Mouse (Mus musculus): ENCODE measurements around the gene Dscam. TPM values are rescaled to one million over a fixed set of nuclear protein-coding genes. Genes with fewer than 3 reads are reported as not detected.

The Dscam gene
- polyA plus RNA-seq, 1 experiment from 2014 or later: 0.81 TPM

- no peak overlapping the region for H3K4me3 ChIP-seq (ENCODE audit: low read depth, low read length)
- H3K27me3 ChIP-seq (ENCODE audit: control insufficient read depth, insufficient read depth, low read length): no peaks in the 10 kb centered on the region
- ATAC-seq (replicated peaks; ENCODE audit: insufficient number of reproducible peaks, low FRiP score, low TSS enrichment, low read depth) (no peak), DNase-seq (ENCODE audit: low spot score) (peak; percentile 44)
- H3K4me1 ChIP-seq (ENCODE audit: control insufficient read depth, insufficient read depth, low read length): no peaks in the 10 kb centered on the region
- 3% methylated on average over 2 of the region's 2 CpGs for WGBS
- H3K27ac ChIP-seq (replicated peaks; ENCODE audit: low read depth, low read length): no peak overlapping the region
- H3K9ac ChIP-seq (replicated peaks; ENCODE audit: low read length): no peak overlapping the region
- H3K36me3 ChIP-seq (replicated peaks; ENCODE audit: control insufficient read depth, insufficient read depth, low read depth, low read length): no peaks in the 10 kb centered on the region
- no peaks in the 10 kb centered on the region for H3K9me3 ChIP-seq (replicated peaks; ENCODE audit: control insufficient read depth, low read length)
- H3K4me2 ChIP-seq (ENCODE audit: low read depth, low read length): no peak overlapping the region
These were observed 452.3 kb downstream of the Dscam start for GRCm38 (mm10) chr16:96718221-96718620.

GRCm38 (mm10) chr16:96716633-96717032 lies 453.9 kb downstream of the Dscam start:
- Histone ChIP-seq H3K4me1 (ENCODE audit: control insufficient read depth, insufficient read depth, low read length) (no peaks in the 10 kb centered on the region), H3K9ac (replicated peaks; ENCODE audit: low read length) (no peak overlapping the region), H3K4me2 (ENCODE audit: low read depth, low read length) (no peak overlapping the region), H3K36me3 (replicated peaks; ENCODE audit: control insufficient read depth, insufficient read depth, low read depth, low read length) (no peaks in the 10 kb centered on the region), H3K27ac (replicated peaks; ENCODE audit: low read depth, low read length) (no peak overlapping the region), H3K27me3 (ENCODE audit: control insufficient read depth, insufficient read depth, low read length) (no peaks in the 10 kb centered on the region), H3K4me3 (ENCODE audit: low read depth, low read length) (no peak overlapping the region), H3K9me3 (replicated peaks; ENCODE audit: control insufficient read depth, low read length) (no peaks in the 10 kb centered on the region)
- no peak for DNase-seq (ENCODE audit: low spot score)
- ATAC-seq (replicated peaks; ENCODE audit: insufficient number of reproducible peaks, low FRiP score, low TSS enrichment, low read depth): no peak
- 85% methylated on average over 2 of the region's 2 CpGs for WGBS

- H3K27ac ChIP-seq (replicated peaks; ENCODE audit: low read depth, low read length): no peak overlapping the region
- H3K36me3 ChIP-seq (replicated peaks; ENCODE audit: control insufficient read depth, insufficient read depth, low read depth, low read length): no peaks in the 10 kb centered on the region
- no peaks in the 10 kb centered on the region for H3K27me3 ChIP-seq (ENCODE audit: control insufficient read depth, insufficient read depth, low read length)
- peak; percentile 72 for DNase-seq (ENCODE audit: low spot score)
- no peak overlapping the region for H3K9ac ChIP-seq (replicated peaks; ENCODE audit: low read length)
- ATAC-seq (replicated peaks; ENCODE audit: insufficient number of reproducible peaks, low FRiP score, low TSS enrichment, low read depth): no peak
- H3K9me3 ChIP-seq (replicated peaks; ENCODE audit: control insufficient read depth, low read length): no peaks in the 10 kb centered on the region
- H3K4me2 ChIP-seq (ENCODE audit: low read depth, low read length): no peak overlapping the region
- 50% methylated on average over 4 of the region's 4 CpGs for WGBS
- H3K4me1 ChIP-seq (ENCODE audit: control insufficient read depth, insufficient read depth, low read length): no peaks in the 10 kb centered on the region
- H3K4me3 ChIP-seq (ENCODE audit: low read depth, low read length): no peak overlapping the region
These were observed 458.6 kb downstream of the Dscam start for GRCm38 (mm10) chr16:96711935-96712334.

GRCm38 (mm10) chr16:96700551-96700950 lies 470.0 kb downstream of the Dscam start:
- WGBS: 71% methylated on average over 3 of the region's 3 CpGs
- no peak overlapping the region for H3K9ac ChIP-seq (replicated peaks; ENCODE audit: low read length)
- no peak for ATAC-seq (replicated peaks; ENCODE audit: insufficient number of reproducible peaks, low FRiP score, low TSS enrichment, low read depth)

GRCm38 (mm10) chr16:96695882-96696281 lies 474.7 kb downstream of the Dscam start:
- 83% methylated on average over 4 of the region's 4 CpGs for WGBS
- Histone ChIP-seq H3K36me3 (replicated peaks; ENCODE audit: control insufficient read depth, insufficient read depth, low read depth, low read length) (no peaks in the 10 kb centered on the region), H3K27me3 (ENCODE audit: control insufficient read depth, insufficient read depth, low read length) (no peaks in the 10 kb centered on the region), H3K4me1 (ENCODE audit: control insufficient read depth, insufficient read depth, low read length) (no peaks in the 10 kb centered on the region), H3K4me3 (ENCODE audit: low read depth, low read length) (no peak overlapping the region), H3K4me2 (ENCODE audit: low read depth, low read length) (no peak overlapping the region), H3K27ac (replicated peaks; ENCODE audit: low read depth, low read length) (no peak overlapping the region), H3K9ac (replicated peaks; ENCODE audit: low read length) (no peak overlapping the region), H3K9me3 (replicated peaks; ENCODE audit: control insufficient read depth, low read length) (no peaks in the 10 kb centered on the region)
- DNase-seq (ENCODE audit: low spot score) (no peak), ATAC-seq (replicated peaks; ENCODE audit: insufficient number of reproducible peaks, low FRiP score, low TSS enrichment, low read depth) (no peak)

More at GRCm38 (mm10) chr16:96700551-96700950, 470.0 kb downstream of the Dscam start:
- Histone ChIP-seq H3K4me2 (ENCODE audit: low read depth, low read length) (no peak overlapping the region), H3K36me3 (replicated peaks; ENCODE audit: control insufficient read depth, insufficient read depth, low read depth, low read length) (no peaks in the 10 kb centered on the region), H3K27me3 (ENCODE audit: control insufficient read depth, insufficient read depth, low read length) (no peaks in the 10 kb centered on the region), H3K27ac (replicated peaks; ENCODE audit: low read depth, low read length) (no peak overlapping the region), H3K4me1 (ENCODE audit: control insufficient read depth, insufficient read depth, low read length) (no peaks in the 10 kb centered on the region), H3K4me3 (ENCODE audit: low read depth, low read length) (no peak overlapping the region), H3K9me3 (replicated peaks; ENCODE audit: control insufficient read depth, low read length) (no peaks in the 10 kb centered on the region)
- no peak for DNase-seq (ENCODE audit: low spot score)

GRCm38 (mm10) chr16:96691576-96691975 lies 479.0 kb downstream of the Dscam start:
- Histone ChIP-seq H3K27ac (replicated peaks; ENCODE audit: low read depth, low read length) (no peak overlapping the region), H3K36me3 (replicated peaks; ENCODE audit: control insufficient read depth, insufficient read depth, low read depth, low read length) (no peaks in the 10 kb centered on the region), H3K4me2 (ENCODE audit: low read depth, low read length) (no peak overlapping the region), H3K4me1 (ENCODE audit: control insufficient read depth, insufficient read depth, low read length) (no peaks in the 10 kb centered on the region), H3K9me3 (replicated peaks; ENCODE audit: control insufficient read depth, low read length) (no peaks in the 10 kb centered on the region), H3K27me3 (ENCODE audit: control insufficient read depth, insufficient read depth, low read length) (no peaks in the 10 kb centered on the region), H3K4me3 (ENCODE audit: low read depth, low read length) (no peak overlapping the region), H3K9ac (replicated peaks; ENCODE audit: low read length) (no peak overlapping the region)
- DNase-seq (ENCODE audit: low spot score) (no peak), ATAC-seq (replicated peaks; ENCODE audit: insufficient number of reproducible peaks, low FRiP score, low TSS enrichment, low read depth) (no peak)
- WGBS: 86% methylated on average over 6 of the region's 6 CpGs

GRCm38 (mm10) chr16:96690052-96690451 lies 480.5 kb downstream of the Dscam start:
- H3K27ac ChIP-seq (replicated peaks; ENCODE audit: low read depth, low read length): no peak overlapping the region

GRCm38 (mm10) chr16:96689419-96689818 lies 481.1 kb downstream of the Dscam start:
- no peaks in the 10 kb centered on the region for H3K27me3 ChIP-seq (ENCODE audit: control insufficient read depth, insufficient read depth, low read length)
- H3K36me3 ChIP-seq (replicated peaks; ENCODE audit: control insufficient read depth, insufficient read depth, low read depth, low read length): no peaks in the 10 kb centered on the region
- DNase-seq (ENCODE audit: low spot score) (no peak), ATAC-seq (replicated peaks; ENCODE audit: insufficient number of reproducible peaks, low FRiP score, low TSS enrichment, low read depth) (no peak)
- no peak overlapping the region for H3K27ac ChIP-seq (replicated peaks; ENCODE audit: low read depth, low read length)
- H3K4me2 ChIP-seq (ENCODE audit: low read depth, low read length): no peak overlapping the region
- H3K4me1 ChIP-seq (ENCODE audit: control insufficient read depth, insufficient read depth, low read length): no peaks in the 10 kb centered on the region
- no peak overlapping the region for H3K4me3 ChIP-seq (ENCODE audit: low read depth, low read length)
- 45% methylated on average over 1 of the region's 1 CpGs for WGBS
- H3K9ac ChIP-seq (replicated peaks; ENCODE audit: low read length): no peak overlapping the region
- no peaks in the 10 kb centered on the region for H3K9me3 ChIP-seq (replicated peaks; ENCODE audit: control insufficient read depth, low read length)

More at GRCm38 (mm10) chr16:96690052-96690451, 480.5 kb downstream of the Dscam start:
- no peaks in the 10 kb centered on the region for H3K4me1 ChIP-seq (ENCODE audit: control insufficient read depth, insufficient read depth, low read length)
- no peak overlapping the region for H3K9ac ChIP-seq (replicated peaks; ENCODE audit: low read length)
- H3K4me2 ChIP-seq (ENCODE audit: low read depth, low read length): no peak overlapping the region
- WGBS: 29% methylated on average over 1 of the region's 2 CpGs
- no peaks in the 10 kb centered on the region for H3K36me3 ChIP-seq (replicated peaks; ENCODE audit: control insufficient read depth, insufficient read depth, low read depth, low read length)
- DNase-seq (ENCODE audit: low spot score): no peak
- H3K27me3 ChIP-seq (ENCODE audit: control insufficient read depth, insufficient read depth, low read length): no peaks in the 10 kb centered on the region
- ATAC-seq (replicated peaks; ENCODE audit: insufficient number of reproducible peaks, low FRiP score, low TSS enrichment, low read depth): no peak
- H3K9me3 ChIP-seq (replicated peaks; ENCODE audit: control insufficient read depth, low read length): no peaks in the 10 kb centered on the region
- H3K4me3 ChIP-seq (ENCODE audit: low read depth, low read length): no peak overlapping the region
